Mouse (Mus musculus) ES-Bruce4 (cell line): ENCODE measurements around the gene Slc10a7.

Experiments used
- CTCF ChIP-seq: IDR thresholded peaks from one replicate; pipeline ENCODE4 v1.8.1; 2011; ENCODE audit warnings: low read depth, low read length
- EP300 ChIP-seq: IDR thresholded peaks from 2 replicates; pipeline ENCODE4 v1.6.1; 2011; ENCODE audit warnings: low read depth, low read length; ENCODE audit not compliant: insufficient read depth
- POLR2A ChIP-seq: IDR thresholded peaks from one replicate; pipeline ENCODE4 v1.8.1; 2011; ENCODE audit warnings: low read length; ENCODE audit not compliant: insufficient read depth

GRCm38 (mm10) chr8:78738304-78738703 is 229.2 kb downstream of the Slc10a7 start:
- no peak for TF ChIP-seq CTCF
- TF ChIP-seq POLR2A, result no peak
- no peak for TF ChIP-seq EP300
